Mouse (Mus musculus) hematopoietic stem cell, adult 5-6 weeks (primary cell): ENCODE data around the gene Yjefn3. TPM values are rescaled to one million over a fixed set of nuclear protein-coding genes. Genes with fewer than 3 reads are reported as not detected.

ENCODE experiments used
- ATAC-seq, 2 experiments: fragments of 125-278 bp in 1 of 2; replicated peaks in 1 of 2; 2 replicates each; pipeline ENCODE4 v1.8.0; 2016 to 2017; ENCODE audit warnings: inconsistent platforms in 2 of 2, mild to moderate bottlenecking in 2 of 2, moderate number of reproducible peaks in 2 of 2, low read depth in 1 of 2, moderate TSS enrichment in 1 of 2; ENCODE audit not compliant: low FRiP score in 2 of 2, poor library complexity in 2 of 2, severe bottlenecking in 2 of 2, insufficient read depth in 1 of 2, low TSS enrichment in 1 of 2
- total RNA-seq: library from RNA; stranded (forward); fragments of 172-1452, 232-1000 nt; gene quantifications from 2 replicates; pipeline ENCODE4 v1.2.3, GENCODE M21; 2017

The Yjefn3 gene
- total RNA-seq, 1 experiment from 2014 or later, result not detected

- ATAC-seq, result 0 out of 4 replicates have a peak, but pooled peaks of 1 of the 2 experiments have one; percentile 8
Measured at GRCm38 (mm10) chr8:69888244-69888866, 14.2 kb downstream of the Yjefn3 start.

DNA sequence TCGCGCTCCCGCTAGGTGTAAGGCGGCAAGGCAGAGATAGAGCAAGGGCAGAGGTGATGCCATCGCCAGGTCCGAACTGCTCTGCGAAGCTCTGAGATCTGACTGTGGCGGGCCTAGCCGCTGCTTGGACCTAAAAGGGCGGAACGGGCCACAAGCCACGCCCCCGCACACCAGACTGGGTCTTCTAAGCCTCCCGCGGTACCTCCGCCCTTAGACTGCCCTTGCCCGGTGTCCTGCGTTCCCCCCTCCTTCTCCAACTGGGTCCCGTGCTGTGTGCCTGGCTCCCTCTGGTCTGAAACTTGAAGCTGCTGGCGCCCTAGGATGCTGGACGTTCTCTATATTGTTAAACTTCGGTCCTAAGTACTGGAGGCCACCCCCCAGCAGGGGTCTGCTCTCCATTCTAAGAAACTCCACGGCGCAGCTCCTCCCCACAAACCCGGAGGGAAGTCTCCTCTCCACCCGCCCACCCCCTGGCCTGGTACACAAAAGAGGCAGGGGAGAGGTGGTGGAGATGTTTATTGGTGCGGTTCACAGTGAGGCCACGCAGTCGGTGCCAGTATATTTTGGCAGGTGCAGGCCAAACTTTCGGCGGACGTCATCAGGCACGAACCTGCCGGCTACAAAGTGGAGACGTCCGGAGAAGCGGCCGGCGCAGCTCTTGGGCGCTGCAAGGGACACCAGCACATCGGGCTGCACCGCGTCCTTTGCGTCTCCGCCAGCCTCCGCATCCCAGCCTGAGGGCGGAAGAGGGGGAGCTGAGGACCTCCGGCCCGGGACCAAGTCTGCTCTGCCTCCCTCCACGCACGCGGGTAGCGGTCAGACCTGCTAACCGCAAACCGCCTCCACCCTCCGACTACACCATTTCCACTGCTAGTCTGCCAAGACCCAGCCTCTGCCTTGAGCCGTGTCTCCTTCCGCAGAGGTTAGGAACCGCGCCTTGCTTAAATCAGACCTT, 14.9 kb downstream of the Yjefn3 start, which contains the start of gene Cilp2:
Gene Cilp2, minus strand, starts transcription at position 399 of the 955 bp plus-strand sequence.
- ATAC-seq, result peak in 1 of 2 experiments; percentile 22; a peak in 1 of 4 replicates

GRCm38 (mm10) chr8:69884141-69884540, 18.4 kb downstream of the Yjefn3 start:
- ATAC-seq, result no peak

DNA sequence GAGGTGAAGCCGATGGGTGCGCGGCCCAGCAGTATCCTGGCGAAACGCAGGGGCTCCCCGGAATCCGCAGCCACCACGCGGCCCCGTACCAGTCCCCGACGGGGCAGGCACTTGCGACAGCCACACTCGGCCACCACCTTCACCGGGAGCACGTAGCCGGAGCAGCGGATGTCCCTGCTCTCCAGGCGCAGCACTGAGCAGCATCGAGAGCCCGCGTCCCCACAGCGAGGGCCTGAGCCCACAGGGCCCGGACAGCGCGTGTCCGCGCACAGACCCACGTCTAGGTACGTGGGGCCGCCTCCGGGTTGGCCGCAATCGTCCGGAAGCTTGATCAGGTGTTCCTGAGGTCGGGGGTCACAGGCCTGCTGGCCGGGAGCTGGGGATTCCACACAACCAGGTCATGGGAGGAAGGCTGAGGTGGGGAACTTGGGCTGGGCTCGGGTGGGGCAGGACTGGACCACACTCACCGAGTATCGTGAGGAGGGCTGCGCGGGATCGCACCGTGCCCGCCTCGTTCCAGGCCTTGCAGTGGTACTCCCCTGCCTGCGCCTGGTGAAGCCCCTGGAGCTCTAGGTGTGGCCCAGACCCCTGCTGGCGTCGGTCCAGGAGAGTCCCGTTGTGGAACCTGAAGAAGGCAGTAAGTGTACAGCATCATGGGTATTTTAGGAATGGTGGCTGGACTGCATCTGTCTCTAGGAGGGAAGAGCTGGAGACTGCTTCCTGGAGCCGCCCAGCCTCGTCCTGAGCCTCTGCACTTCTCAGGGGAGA, 19.5 kb downstream of the Yjefn3 start:
- no peak for ATAC-seq

- no peak for ATAC-seq
Measured at GRCm38 (mm10) chr8:69882021-69882756, 20.3 kb downstream of the Yjefn3 start.

GRCm38 (mm10) chr8:69881261-69881865, 21.1 kb downstream of the Yjefn3 start:
- no peak for ATAC-seq

DNA sequence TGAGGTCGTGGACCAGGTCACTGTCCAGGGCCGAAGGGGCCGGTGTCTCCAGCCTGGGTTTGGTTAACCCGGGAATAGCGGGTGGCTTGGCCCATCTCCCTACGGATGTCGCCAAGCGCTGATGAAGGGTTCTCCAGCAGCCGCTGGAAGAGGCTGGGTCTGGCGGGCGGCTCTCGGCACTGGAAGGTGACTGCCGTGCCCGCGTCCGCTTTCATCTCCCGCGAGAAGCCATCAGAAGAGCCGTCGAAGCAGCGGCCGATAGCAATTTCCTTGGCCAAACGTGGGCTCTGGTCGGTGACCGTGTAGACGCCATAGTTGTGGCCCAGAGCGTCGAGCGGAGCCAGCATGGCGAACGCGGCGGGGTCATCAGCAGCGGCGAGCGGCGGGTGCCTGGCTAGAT, 21.7 kb downstream of the Yjefn3 start:
- no peak for ATAC-seq

- ATAC-seq, result no peak
Measured at GRCm38 (mm10) chr8:69879678-69880077, 22.8 kb downstream of the Yjefn3 start.

- ATAC-seq, result no peak
Measured at GRCm38 (mm10) chr8:69877992-69878391, 24.5 kb downstream of the Yjefn3 start.

DNA sequence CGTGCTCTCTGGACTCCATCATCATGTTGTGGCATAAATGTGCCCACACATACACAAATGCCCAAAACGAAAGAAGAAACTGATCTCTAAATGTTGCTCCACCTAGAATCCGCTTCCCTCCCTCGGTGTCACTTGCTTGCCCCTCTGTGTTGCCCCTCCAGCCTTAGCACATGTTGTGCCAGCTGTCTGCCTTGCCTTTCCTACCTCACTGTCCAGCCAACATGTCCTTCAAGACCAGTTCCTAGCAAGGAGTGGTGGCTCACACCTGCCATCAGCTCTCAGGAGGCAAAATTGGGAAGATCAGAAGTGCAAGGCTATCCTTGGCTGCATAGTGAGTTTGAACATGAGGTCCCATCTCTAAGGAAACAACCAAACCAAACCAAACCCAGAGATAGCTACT, 25.1 kb downstream of the Yjefn3 start:
- no peak for ATAC-seq

DNA sequence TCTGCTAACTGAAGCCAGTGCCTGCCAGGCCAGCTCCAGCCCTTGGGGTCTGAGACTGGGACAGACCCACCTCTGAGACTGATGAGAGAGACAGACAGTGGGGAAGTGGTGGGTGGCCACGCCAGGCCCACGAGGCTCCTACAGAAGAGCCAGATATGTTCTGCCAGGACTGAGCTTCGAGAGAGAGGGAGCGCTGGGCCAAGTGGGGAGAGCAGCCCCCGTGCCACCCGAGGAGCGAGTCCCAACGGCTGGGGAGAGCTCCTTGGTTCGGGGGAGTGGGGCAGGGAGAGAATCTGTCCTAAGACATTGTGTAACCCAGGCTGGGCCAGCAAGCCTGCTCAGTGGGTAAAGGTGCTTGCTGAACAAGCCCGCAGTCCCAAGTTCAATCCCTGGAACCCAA, 25.5 kb downstream of the Yjefn3 start:
- ATAC-seq, result no peak

DNA sequence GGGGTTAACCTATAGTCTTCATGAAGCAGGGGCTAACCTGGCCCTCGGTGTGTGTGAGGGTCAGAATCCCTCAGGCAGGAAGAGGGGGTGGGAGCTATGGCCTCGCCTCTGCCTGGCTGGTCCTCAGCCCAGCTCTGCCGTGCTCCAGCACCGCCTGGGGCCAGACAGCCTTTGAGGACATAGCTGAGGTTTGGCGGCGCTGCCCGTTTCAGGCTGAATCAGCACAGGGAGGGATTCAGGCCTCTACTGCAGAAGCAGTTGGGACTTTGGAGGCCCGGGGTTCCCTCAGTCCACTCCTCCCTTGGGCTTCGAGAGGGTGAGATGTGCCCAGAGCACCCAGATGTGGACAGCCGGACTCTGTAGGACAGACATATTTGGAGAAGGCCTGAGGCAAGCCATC, 26.4 kb downstream of the Yjefn3 start:
- no peak for ATAC-seq

- ATAC-seq, result no peak
Measured at GRCm38 (mm10) chr8:69874654-69875053, 27.9 kb downstream of the Yjefn3 start.

DNA sequence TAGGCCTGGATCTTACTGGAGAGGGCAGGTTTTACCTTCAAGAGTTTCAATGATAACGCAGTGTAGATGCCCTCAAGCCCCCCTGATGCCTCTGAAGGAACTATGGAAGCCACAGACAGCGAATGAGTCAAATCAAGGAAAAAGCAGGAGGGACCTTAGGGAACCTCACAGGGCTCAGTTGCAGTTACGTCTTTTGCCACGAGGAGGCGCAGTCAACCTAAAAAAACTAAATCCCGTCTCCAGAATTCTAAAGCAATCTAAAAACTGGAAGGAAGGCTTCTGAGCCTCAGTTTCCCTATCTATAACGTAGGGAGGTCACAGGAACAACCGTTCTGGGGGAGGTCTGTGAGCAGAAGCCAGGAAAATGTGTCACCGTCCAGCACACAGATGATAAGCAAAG, 28.4 kb downstream of the Yjefn3 start:
- no peak for ATAC-seq

DNA sequence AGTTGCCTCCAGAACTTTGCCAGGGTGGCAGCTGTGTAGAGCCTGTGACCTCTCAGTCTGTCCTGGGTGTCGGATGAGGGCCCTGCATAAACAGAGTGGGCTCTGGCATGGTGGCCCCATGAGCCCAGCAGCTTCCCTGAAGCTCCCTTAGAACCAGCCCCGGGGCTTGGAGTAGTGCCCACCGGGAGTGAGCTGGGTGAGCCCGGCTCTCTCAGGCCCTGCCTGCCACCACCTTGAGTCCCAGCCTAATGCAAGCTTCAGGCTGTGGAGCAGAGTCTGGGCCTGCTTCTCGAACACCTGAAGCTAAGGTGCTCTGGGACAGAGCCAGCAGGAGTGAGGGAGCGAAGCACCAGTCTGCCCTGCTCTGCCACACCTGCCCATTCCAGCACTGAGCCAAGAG, 31.6 kb downstream of the Yjefn3 start:
- ATAC-seq, result no peak

GRCm38 (mm10) chr8:69870003-69870765, 32.3 kb downstream of the Yjefn3 start:
- no peak for ATAC-seq
